Mouse (Mus musculus): ENCODE measurements around the gene Gm8020.
"Not testable (repeated sequence)": the region's sequence is repeated elsewhere in the genome, so short reads cannot be mapped to it uniquely, and the experiment has no call there.

Gm8020 gene

GRCm38 (mm10) chr14:42502249-42502648, at the start of gene Gm8020:
Gene Gm8020, minus strand, starts transcription at chr14:42502349.
- DNase-seq (ENCODE audit: low read depth, low spot score): not testable (repeated sequence)

GRCm38 (mm10) chr14:42543170-42543701, 41.1 kb upstream of the Gm8020 start:
- DNase-seq (ENCODE audit: low read depth, low spot score): not testable (repeated sequence)

DNA sequence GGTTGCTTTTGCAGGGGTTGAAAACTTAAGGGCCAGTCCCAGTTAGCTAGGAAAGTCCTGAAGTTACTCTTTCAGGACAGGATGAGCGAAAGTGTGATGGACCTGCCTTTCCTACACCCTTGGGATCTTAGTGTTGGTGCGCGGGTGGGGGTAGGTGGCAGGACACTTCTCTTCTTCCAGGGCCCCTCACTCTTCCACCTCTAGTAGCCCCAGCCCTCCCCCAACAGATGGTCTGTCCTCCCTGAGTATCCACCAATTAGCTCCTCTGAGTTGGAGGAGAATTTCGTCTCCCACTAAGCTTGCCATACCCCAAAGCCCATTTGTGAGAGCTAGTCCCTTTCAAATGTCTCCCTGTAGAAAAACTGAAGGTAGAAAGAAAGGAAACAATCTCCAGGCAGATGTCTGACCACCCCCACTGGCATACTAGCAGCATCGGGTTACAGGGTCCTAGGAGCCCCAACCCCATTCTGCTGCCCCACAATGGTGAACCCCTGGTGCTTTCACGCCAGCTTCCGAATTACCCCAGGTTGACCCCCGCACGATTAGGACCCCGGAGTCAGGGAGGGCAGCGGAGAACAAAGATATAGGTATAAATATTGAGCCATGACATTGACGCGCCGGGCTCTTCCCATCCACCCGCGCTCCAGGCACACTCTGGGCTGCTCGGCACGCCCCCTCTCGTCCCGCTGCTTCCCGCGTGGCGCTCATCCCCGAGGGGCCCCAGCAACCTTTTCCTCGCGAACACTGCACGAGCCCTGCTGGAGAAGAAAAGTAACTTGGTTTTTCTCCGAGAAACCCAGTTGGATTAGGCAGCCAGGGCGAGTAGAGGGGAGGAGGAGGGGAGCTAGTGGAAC, 40.4 kb upstream of the Gm8020 start:
- DNase-seq (ENCODE audit: low read depth, low spot score): not testable (repeated sequence)

GRCm38 (mm10) chr14:42524182-42524581, 22.0 kb upstream of the Gm8020 start, which contains the start of gene Gm8024:
Gene Gm8024, minus strand, starts transcription at chr14:42524282.
- not testable (repeated sequence) for DNase-seq (ENCODE audit: low read depth, low spot score)

DNA sequence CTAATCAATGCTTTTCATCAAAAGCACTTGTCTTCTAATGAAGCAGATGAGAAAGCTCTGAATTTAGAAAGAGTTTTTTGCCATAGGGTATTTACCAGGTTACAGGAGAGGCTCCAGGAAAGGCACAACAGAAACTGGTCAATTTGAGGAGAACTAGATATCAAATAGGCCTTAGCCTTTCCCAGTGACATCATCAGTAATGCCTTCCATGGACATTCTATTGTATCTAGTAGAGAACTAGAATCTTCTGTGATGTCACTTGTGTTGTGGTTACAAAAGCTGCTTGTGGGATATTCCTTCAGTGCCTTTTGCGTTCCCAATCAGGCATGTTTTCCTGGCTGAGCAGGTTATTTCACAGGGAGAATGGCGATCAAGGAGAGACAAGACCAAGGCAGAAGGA, 38.6 kb downstream of the Gm8020 start, which contains the start of gene Gm8011:
TSS of gene Gm8011 (plus strand) at position 301 of the 400 bp plus-strand sequence.
- not testable (repeated sequence) for DNase-seq (ENCODE audit: low read depth, low spot score)
